Mouse (Mus musculus): ENCODE measurements around the gene Stum.

Stum gene

DNA sequence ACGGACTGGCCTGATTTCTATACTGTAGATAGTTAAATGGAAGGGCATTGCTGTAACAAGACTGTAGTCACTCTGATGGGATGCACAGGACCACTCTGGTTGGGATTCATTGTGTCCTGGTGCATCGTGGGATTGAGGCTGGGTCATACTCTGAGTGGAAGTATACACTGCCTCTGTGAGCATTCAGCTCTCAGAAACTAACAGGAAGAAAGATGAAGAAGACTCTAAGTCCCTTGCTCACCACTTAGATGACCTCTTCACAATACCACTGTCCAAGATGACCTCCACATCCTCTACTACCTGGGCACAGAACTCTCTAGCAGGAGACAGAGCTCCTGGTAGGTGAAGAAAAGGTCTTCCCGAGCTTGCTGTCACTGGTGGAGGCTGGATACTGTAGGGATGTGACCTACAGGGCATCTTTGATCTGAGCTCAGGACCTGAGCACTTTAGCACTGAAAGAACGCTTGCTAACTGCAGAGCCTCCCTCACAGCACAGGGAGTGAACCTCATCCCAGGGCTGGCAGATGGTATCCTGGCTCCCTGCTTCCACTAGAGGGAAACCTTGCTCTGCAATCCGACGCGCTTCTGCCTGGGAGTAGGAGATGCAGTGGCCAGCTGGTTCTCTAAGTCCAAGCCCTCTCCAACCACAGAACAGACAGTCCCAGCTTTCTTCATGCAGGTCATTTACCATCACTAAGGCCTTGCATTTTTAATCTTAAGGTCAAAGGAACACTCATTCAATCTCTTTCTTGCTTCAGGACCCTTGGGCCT is 49.3 kb downstream of the Stum start:
- in situ Hi-C loops (cut with MboI; ENCODE audit: unreplicated experiment in 2 of 2): loop anchor here in 1 of 2 experiments (5.0 kb wide), 1 partner anchor 333 kb away; no protein-coding TSS in a partner anchor

DNA sequence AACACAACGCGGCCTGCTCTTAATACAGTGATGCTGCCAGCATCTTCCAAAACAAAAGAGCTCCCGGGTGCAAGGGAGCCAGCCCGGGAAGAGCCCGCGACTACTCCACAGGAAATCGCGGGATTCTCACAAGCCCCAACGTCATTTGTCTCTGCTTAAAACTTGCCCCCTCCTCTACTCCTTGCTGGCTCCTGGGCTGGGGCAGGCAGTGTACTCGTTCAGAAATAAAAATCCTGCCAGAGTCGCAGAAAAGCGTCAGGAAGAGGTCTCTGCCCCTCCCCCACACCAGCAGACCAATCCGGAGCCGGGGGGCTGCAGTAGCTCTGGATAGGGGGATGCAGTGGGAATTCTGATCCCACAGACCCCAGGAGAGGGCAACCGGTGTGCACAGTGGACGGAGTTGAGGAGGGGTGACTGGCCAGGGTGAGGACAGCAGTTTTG is 50.2 kb downstream of the Stum start:
- in situ Hi-C loops (cut with MboI; ENCODE audit: unreplicated experiment in 2 of 2): loop anchor here in 1 of 2 experiments (5.0 kb wide), 1 partner anchor 334 kb away; no protein-coding TSS in a partner anchor

DNA sequence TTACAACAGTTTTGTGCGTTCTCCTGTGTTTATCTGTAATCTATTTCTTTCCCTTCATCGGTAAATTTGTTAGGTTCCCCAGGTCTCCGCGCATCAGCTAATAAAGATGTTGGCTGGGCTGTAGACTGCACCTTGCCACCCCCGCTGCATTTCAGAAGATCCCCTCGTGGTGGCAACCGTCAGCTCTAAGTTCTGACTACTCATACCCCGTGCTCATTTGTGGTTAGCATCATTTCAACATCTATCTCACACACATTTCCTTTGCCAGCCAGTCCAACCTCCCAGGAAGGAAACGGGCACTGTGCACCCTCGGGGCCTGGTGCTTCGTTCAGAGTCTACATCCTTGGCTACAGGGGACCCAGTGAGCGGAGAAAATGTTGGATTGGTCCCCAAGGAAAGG is 51.5 kb downstream of the Stum start:
- in situ Hi-C loops (cut with MboI; ENCODE audit: unreplicated experiment in 2 of 2): loop anchor here in 1 of 2 experiments (5.0 kb wide), 1 partner anchor 335 kb away; no protein-coding TSS in a partner anchor

- in situ Hi-C loops (cut with MboI; ENCODE audit: unreplicated experiment in 2 of 2): loop anchor here in 1 of 2 experiments (5.0 to 10.0 kb wide), 2 partner anchors 255 to 337 kb away; no protein-coding TSS in a partner anchor
Observed at GRCm38 (mm10) chr1:180429819-180430218, 53.5 kb downstream of the Stum start.

DNA sequence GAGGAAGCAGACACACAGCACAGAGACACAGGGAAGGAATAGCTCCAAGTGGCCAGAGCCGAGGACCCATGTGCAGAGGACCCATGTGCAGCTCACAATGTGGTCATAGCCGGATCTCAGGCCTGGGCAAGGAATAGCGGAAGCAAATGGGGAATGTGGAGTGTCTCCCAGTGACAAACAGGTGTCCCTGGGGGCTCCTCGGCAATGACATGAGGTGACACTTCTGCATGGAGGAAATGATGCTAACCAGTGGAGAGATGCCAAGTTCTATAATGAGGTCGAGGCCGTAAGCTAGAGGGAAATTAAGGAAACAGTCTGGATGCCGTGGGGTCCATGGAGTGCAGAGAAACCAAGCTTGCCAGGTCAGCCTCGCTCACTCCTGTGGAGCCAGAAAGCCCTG is 54.4 kb downstream of the Stum start:
- in situ Hi-C loops (cut with MboI; ENCODE audit: unreplicated experiment in 2 of 2): loop anchor here in 1 of 2 experiments (10.0 kb wide), 1 partner anchor 254 kb away; no protein-coding TSS in a partner anchor

GRCm38 (mm10) chr1:180428101-180428712 is 55.1 kb downstream of the Stum start:
- in situ Hi-C loops (cut with MboI; ENCODE audit: unreplicated experiment in 2 of 2): loop anchor here in 1 of 2 experiments (10.0 kb wide), 1 partner anchor 253 kb away; no protein-coding TSS in a partner anchor

- in situ Hi-C loops (cut with MboI; ENCODE audit: unreplicated experiment in 2 of 2): loop anchor here in 1 of 2 experiments (10.0 kb wide), 1 partner anchor 253 kb away; no protein-coding TSS in a partner anchor
Observed at GRCm38 (mm10) chr1:180427685-180428084, 55.6 kb downstream of the Stum start.

GRCm38 (mm10) chr1:180426405-180426804 is 56.9 kb downstream of the Stum start:
- in situ Hi-C loops (cut with MboI; ENCODE audit: unreplicated experiment in 2 of 2): loop anchor here in 1 of 2 experiments (10.0 kb wide), 1 partner anchor 252 kb away; no protein-coding TSS in a partner anchor

DNA sequence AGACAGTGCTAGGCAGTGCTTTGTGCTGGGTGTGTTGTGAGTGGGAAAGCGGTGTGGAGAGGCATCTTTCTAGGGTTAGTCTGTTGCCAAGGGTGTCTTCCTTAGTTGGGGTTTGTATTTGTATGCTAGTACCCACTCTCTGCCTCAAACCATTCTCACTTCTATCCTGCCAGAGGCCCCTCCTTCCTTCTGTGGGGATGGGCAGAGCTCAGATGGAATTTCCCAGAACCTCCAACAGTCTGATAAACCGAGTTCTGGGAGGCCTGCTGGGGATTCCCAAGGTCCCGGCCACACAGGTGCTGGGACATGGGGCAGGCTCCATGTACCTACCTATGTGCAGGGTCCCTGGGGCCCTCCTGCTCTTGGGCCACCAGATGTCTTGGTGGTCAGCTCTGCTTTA is 59.4 kb downstream of the Stum start:
- in situ Hi-C loops (cut with MboI; ENCODE audit: unreplicated experiment in 2 of 2): loop anchor here (5.0 to 10.0 kb wide), 3 partner anchors 157 to 567 kb away; no protein-coding TSS in a partner anchor

- in situ Hi-C loops (cut with MboI; ENCODE audit: unreplicated experiment in 2 of 2): loop anchor here (5.0 to 10.0 kb wide), 3 partner anchors 156 to 566 kb away; no protein-coding TSS in a partner anchor
Observed at GRCm38 (mm10) chr1:180423008-180423639, 60.2 kb downstream of the Stum start.

GRCm38 (mm10) chr1:180422076-180422828 is 61.1 kb downstream of the Stum start:
- in situ Hi-C loops (cut with MboI; ENCODE audit: unreplicated experiment in 2 of 2): loop anchor here (5.0 to 10.0 kb wide), 3 partner anchors 155 to 565 kb away; no protein-coding TSS in a partner anchor

GRCm38 (mm10) chr1:180421165-180421909 is 62.0 kb downstream of the Stum start:
- in situ Hi-C loops (cut with MboI; ENCODE audit: unreplicated experiment in 2 of 2): loop anchor here (5.0 to 10.0 kb wide), 3 partner anchors 154 to 564 kb away; no protein-coding TSS in a partner anchor

GRCm38 (mm10) chr1:180420496-180421164 is 62.7 kb downstream of the Stum start:
- in situ Hi-C loops (cut with MboI; ENCODE audit: unreplicated experiment in 2 of 2): loop anchor here (5.0 to 10.0 kb wide), 3 partner anchors 153 to 563 kb away; no protein-coding TSS in a partner anchor

GRCm38 (mm10) chr1:180419059-180419458 is 64.2 kb downstream of the Stum start:
- in situ Hi-C loops (cut with MboI; ENCODE audit: unreplicated experiment in 2 of 2): loop anchor here in 1 of 2 experiments (10.0 kb wide), 1 partner anchor 554 kb away; no protein-coding TSS in a partner anchor

DNA sequence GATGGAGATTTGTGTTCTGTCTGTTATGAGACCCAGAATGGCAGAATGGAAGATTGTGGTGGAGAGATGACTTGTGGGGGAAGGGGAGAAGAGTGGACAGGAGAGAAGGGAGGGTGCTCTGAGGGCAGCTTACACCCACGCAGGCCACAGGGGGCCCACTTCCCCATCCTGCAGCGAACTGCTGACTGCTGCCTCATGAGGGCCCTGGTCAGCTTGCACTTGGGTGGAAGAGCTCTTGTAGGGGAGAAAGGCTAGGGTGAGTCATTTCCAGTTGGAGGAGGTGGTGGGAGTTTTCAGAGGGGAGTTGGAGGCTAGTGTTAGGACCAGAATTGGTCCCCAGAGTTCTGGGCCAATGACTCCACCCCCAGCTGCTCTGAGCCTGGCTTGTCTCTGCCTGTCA is 66.2 kb downstream of the Stum start:
- in situ Hi-C loops (cut with MboI; ENCODE audit: unreplicated experiment in 2 of 2): loop anchor here in 1 of 2 experiments (10.0 kb wide), 1 partner anchor 552 kb away; no protein-coding TSS in a partner anchor

- in situ Hi-C loops (cut with MboI; ENCODE audit: unreplicated experiment in 2 of 2): loop anchor here in 1 of 2 experiments (10.0 kb wide), 1 partner anchor 551 kb away; no protein-coding TSS in a partner anchor
Observed at GRCm38 (mm10) chr1:180415836-180416235, 67.5 kb downstream of the Stum start.

GRCm38 (mm10) chr1:180415064-180415463 is 68.2 kb downstream of the Stum start:
- in situ Hi-C loops (cut with MboI; ENCODE audit: unreplicated experiment in 2 of 2): loop anchor here in 1 of 2 experiments (10.0 kb wide), 1 partner anchor 550 kb away; no protein-coding TSS in a partner anchor

GRCm38 (mm10) chr1:180410306-180410705 is 73.0 kb downstream of the Stum start:
- in situ Hi-C loops (cut with MboI; ENCODE audit: unreplicated experiment in 2 of 2): loop anchor here in 1 of 2 experiments (10.0 kb wide), 1 partner anchor 546 kb away; no protein-coding TSS in a partner anchor

All from v-Abl transformed pro-B cells (cell line).